Mouse (Mus musculus): ENCODE measurements around the gene Il6. TPM values are rescaled to one million over a fixed set of nuclear protein-coding genes. Genes with fewer than 3 reads are reported as not detected.

Il6 gene
- polyA plus RNA-seq, 1 experiment from 2014 or later: not detected

Other genes starting within 250 kb of the Il6 start
- 268 and 278 TPM in 2 replicates for gene Tyms, start 60.5 kb downstream of the Il6 start, polyA plus RNA-seq (2014; fragmentation: Nextera tagmentation; extraction: Ambion mirVana)
- 14.3 and 15.3 TPM in 2 replicates for gene Garem2, start 92.0 kb downstream of the Il6 start, polyA plus RNA-seq (2014; fragmentation: Nextera tagmentation; extraction: Ambion mirVana)
- gene 3110082J24Rik, start 93.0 kb downstream of the Il6 start, polyA plus RNA-seq (2014; fragmentation: Nextera tagmentation; extraction: Ambion mirVana): 3.7 and 4.5 TPM in 2 replicates
- gene Hadha, start 142.0 kb downstream of the Il6 start, polyA plus RNA-seq (2014; fragmentation: Nextera tagmentation; extraction: Ambion mirVana): 75.1 and 87.0 TPM in 2 replicates
- 107 and 114 TPM in 2 replicates for gene Hadhb, start 142.1 kb downstream of the Il6 start, polyA plus RNA-seq (2014; fragmentation: Nextera tagmentation; extraction: Ambion mirVana)
- gene Adgrf3, start 192.6 kb downstream of the Il6 start, polyA plus RNA-seq (2014; fragmentation: Nextera tagmentation; extraction: Ambion mirVana): not detected in 2 replicates
- gene Selenoi, start 219.5 kb downstream of the Il6 start, polyA plus RNA-seq (2014; fragmentation: Nextera tagmentation; extraction: Ambion mirVana): 21.8 and 22.0 TPM in 2 replicates

Data from midbrain, embryonic 11.5 days (tissue).